Mouse (Mus musculus): Measurements from ENCODE around the gene Dbnl. TPM values are rescaled to one million over a fixed set of nuclear protein-coding genes. Genes with fewer than 3 reads are reported as not detected.

The Dbnl gene
- polyA plus RNA-seq, 1 experiment from 2014 or later = 144 TPM

- 71% methylated on average over 5 of the region's 5 CpGs for WGBS
- Histone ChIP-seq H3K27ac (ENCODE audit: low read depth, low read length) (no peak overlapping the region), H3K9me3 (ENCODE audit: control insufficient read depth, low read length) (no peaks in the 10 kb centered on the region), H3K36me3 (ENCODE audit: control insufficient read depth, insufficient read depth, low read length) (no peaks in the 10 kb centered on the region), H3K4me2 (replicated peaks; ENCODE audit: low read depth, low read length) (no peak overlapping the region), H3K9ac (ENCODE audit: low read depth, low read length) (no peak overlapping the region), H3K4me3 (ENCODE audit: low read depth, low read length) (no peak overlapping the region), H3K4me1 (replicated peaks; ENCODE audit: control insufficient read depth, insufficient read depth, low read length) (no peaks in the 10 kb centered on the region), H3K27me3 (ENCODE audit: control insufficient read depth, insufficient read depth, low read length) (no peaks in the 10 kb centered on the region)
- DNase-seq (ENCODE audit: low spot score) (no peak), ATAC-seq (ENCODE audit: low FRiP score) (no peak)
Measured at GRCm38 (mm10) chr11:5850452-5850851, 62.2 kb downstream of the Dbnl start.

Other genes starting within 250 kb of the Dbnl start
- 21.3 and 26.6 TPM in 2 replicates for gene Ccdc117, start 246.3 kb upstream of the Dbnl start, polyA plus RNA-seq (2014; fragmentation: Nextera tagmentation; extraction: Ambion mirVana)
- not detected in 2 replicates for gene Ankrd36, start 218.8 kb upstream of the Dbnl start, polyA plus RNA-seq (2014; fragmentation: Nextera tagmentation; extraction: Ambion mirVana)
- gene Mrps24, start 72.8 kb upstream of the Dbnl start, polyA plus RNA-seq (2014; fragmentation: Nextera tagmentation; extraction: Ambion mirVana) = 164 and 170 TPM in 2 replicates
- gene Urgcp, start 26.1 kb upstream of the Dbnl start, polyA plus RNA-seq (2014; fragmentation: Nextera tagmentation; extraction: Ambion mirVana) = 8.4 and 9.6 TPM in 2 replicates
- gene Pgam2, start 15.2 kb downstream of the Dbnl start, polyA plus RNA-seq (2014; fragmentation: Nextera tagmentation; extraction: Ambion mirVana) = 7.9 and 8.5 TPM in 2 replicates
- gene Polm, start 49.5 kb downstream of the Dbnl start, polyA plus RNA-seq (2014; fragmentation: Nextera tagmentation; extraction: Ambion mirVana) = 5.6 and 6.9 TPM in 2 replicates
- gene Aebp1, start 73.5 kb downstream of the Dbnl start, polyA plus RNA-seq (2014; fragmentation: Nextera tagmentation; extraction: Ambion mirVana) = 19.0 and 20.4 TPM in 2 replicates
- gene Pold2, start 89.8 kb downstream of the Dbnl start, polyA plus RNA-seq (2014; fragmentation: Nextera tagmentation; extraction: Ambion mirVana) = 78.4 and 86.3 TPM in 2 replicates
- 0.31 and 2.4 TPM in 2 replicates for gene Myl7, start 110.3 kb downstream of the Dbnl start, polyA plus RNA-seq (2014; fragmentation: Nextera tagmentation; extraction: Ambion mirVana)
- gene Gck, start 161.6 kb downstream of the Dbnl start, polyA plus RNA-seq (2014; fragmentation: Nextera tagmentation; extraction: Ambion mirVana) = 2.9 and 3.0 TPM in 2 replicates
- gene Ykt6, start 167.2 kb downstream of the Dbnl start, polyA plus RNA-seq (2014; fragmentation: Nextera tagmentation; extraction: Ambion mirVana) = 30.2 and 31.9 TPM in 2 replicates

Measured in hindbrain, embryonic 11.5 days (tissue).